Mouse (Mus musculus): ENCODE measurements around the gene Vmn2r86. TPM values are rescaled to one million over a fixed set of nuclear protein-coding genes. Genes with fewer than 3 reads are reported as not detected.
"Not testable (repeated sequence)": the region's sequence is repeated elsewhere in the genome, so short reads cannot be mapped to it uniquely, and the experiment has no call there.

Gene Vmn2r86
- polyA plus RNA-seq (2015; fragmentation: Nextera tagmentation; extraction: Ambion mirVana): 0.04 and 0.06 TPM in 2 replicates

DNA sequence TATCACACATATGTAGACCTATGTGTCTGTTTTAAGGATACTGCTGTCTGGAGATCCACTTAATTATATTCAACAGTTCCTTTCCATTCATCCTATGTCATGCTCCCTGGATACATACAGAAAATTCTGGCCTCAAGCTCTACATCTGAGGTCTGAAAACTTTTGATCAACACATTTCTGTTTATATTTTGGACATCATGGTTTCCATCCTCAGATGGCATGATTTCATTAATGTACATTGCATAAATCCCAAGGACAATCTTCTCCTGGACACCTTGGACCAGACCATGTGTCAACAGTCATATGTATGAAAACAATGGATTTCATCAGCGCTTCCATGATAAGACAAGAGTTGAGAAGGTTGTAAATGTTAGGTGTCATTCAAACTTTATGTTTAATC, at the start of gene Vmn2r86:
TSS of gene Vmn2r86 (minus strand) at position 101 of the 400 bp plus-strand sequence.
- H3K9ac ChIP-seq; H3K4me1 ChIP-seq (replicated peaks); H3K9me3 ChIP-seq; ATAC-seq (ENCODE audit: low FRiP score, low read depth); H3K27me3 ChIP-seq; H3K4me3 ChIP-seq; H3K27ac ChIP-seq (replicated peaks); H3K4me2 ChIP-seq; H3K36me3 ChIP-seq: not testable (repeated sequence)
- 87% methylated on average over 1 of the region's 1 CpGs for WGBS

DNA sequence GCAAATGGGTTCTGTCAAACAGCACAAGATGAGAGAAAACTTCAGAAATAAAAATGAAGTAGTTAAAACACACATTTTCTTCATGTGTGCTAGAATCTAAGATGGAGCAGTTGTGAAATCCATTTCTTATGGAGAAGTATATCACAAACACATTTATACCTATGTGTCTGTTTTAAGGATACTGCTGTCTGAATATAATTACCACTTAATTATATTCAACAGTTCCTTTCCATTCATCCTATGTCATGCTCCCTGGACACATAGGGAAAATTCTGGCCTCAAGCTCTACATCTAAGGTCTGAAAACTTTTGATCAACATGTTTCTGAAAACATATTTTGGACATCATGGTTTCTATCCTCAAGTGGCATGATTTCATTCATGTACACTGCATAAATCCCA, 41.4 kb upstream of the Vmn2r86 start, which contains the start of gene Vmn2r87:
TSS of gene Vmn2r87 (minus strand) at position 101 of the 400 bp plus-strand sequence.
- Histone ChIP-seq H3K4me2 (no peak within 1 kb of the TSS), H3K4me3 (no peak within 1 kb of the TSS), H3K4me1 (replicated peaks) (no peaks in the 10 kb centered on the region), H3K36me3 (no peaks in the 10 kb centered on the region), H3K9ac (no peak within 1 kb of the TSS), H3K9me3 (no peaks in the 10 kb centered on the region), H3K27ac (replicated peaks) (no peak within 1 kb of the TSS), H3K27me3 (no peaks in the 10 kb centered on the region)
- ATAC-seq (ENCODE audit: low FRiP score, low read depth): no peak

DNA sequence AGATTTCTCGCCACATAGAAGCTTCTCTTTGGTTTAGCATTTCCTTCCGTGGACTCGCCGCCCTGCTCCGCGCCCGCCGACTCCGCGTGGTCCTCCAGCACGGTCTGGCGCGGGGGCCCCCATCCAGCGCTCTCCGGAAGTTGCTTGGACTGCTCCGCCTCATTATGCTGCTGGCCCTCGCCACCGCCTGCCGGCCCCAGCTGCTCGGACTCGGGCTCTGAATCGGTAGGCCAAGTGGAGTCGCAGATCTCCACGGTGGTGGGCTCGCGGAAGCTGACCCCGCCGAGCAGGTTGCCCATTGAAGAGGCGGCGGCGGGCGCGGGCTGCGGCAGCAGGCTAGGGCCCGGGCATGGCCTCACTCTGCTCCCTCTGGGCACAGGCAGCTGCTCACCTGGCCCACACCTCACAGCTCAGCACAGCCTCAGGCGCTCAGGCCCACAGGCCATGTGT, 14.5 kb upstream of the Vmn2r86 start:
- Histone ChIP-seq H3K4me3 (peak overlapping the region; percentile 56), H3K4me2 (peak overlapping the region; percentile 91), H3K9ac (peak overlapping the region; percentile 45), H3K4me1 (replicated peaks) (no peaks in the 10 kb centered on the region), H3K36me3 (no peaks in the 10 kb centered on the region), H3K27me3 (no peaks in the 10 kb centered on the region), H3K27ac (replicated peaks) (no peak overlapping the region; the same call in 1 of the 2 replicates), H3K9me3 (no peaks in the 10 kb centered on the region)
- ATAC-seq (ENCODE audit: low FRiP score, low read depth): peak; percentile 99
- WGBS: 6% methylated on average over 36 of the region's 36 CpGs

DNA sequence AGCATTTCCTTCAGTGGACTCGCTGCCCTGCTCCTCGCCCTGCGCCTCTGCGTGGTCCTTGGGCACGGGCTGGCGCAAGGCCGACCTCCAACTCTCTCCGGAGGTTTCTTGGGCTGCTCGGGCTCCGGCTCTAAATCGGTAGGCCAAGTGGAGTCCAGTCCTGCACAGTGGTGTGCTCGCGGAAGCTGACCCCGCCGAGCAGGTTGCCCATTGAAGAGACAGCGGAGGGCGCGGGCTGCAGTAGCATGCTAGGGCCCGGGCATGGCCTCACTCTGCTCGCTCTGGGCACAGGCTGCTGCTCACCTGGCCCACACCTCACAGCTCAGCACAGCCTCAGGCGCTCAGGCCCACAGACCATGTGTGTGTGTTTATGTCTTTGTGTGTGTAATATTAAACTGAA, 11.1 kb downstream of the Vmn2r86 start:
- Histone ChIP-seq H3K9me3 (no peaks in the 10 kb centered on the region), H3K27ac (replicated peaks) (no peak overlapping the region), H3K27me3 (no peaks in the 10 kb centered on the region), H3K36me3 (no peaks in the 10 kb centered on the region), H3K4me1 (replicated peaks) (no peaks in the 10 kb centered on the region), H3K9ac (no peak overlapping the region), H3K4me3 (no peak overlapping the region), H3K4me2 (no peak overlapping the region)
- no peak for ATAC-seq (ENCODE audit: low FRiP score, low read depth)
- WGBS: 93% methylated on average over 21 of the region's 21 CpGs

DNA sequence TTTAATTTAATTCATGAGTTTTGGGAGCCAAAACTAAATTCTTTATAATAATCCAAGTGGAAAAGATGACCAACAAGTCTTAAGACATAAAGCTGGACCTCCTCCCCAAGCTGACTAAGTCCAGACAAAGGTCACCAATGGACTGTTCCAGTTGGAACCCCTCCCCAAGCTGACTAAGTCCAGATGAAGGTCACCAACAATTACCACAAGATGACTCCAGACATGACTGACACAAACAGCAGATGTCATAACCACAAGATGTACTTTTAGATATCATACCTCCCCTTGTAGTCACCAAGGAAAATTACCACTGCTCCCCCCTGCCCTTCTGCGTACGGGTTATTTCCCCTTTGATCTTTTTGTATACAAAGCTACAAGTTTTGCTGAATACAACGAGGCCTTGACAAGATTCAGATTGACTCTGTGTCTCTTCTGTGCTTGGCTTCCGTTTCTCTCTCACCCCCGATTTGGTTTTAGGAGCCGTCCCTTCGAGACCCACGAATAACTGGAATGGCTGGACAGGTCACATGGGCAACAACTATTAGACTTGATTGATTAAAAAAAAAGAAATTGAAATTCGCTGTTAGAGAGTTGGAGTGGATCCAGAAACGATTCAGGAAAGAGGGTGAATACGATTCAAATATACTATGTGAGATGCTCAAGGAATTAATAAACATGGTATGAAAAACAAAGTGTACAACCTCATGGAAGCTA, 21.5 kb downstream of the Vmn2r86 start:
- not testable (repeated sequence) for ATAC-seq (ENCODE audit: low FRiP score, low read depth); H3K9me3 ChIP-seq; H3K27ac ChIP-seq (replicated peaks); H3K27me3 ChIP-seq; H3K4me2 ChIP-seq; H3K9ac ChIP-seq; H3K4me3 ChIP-seq; H3K4me1 ChIP-seq (replicated peaks); H3K36me3 ChIP-seq
- 89% methylated on average over 11 of the region's 11 CpGs for WGBS

DNA sequence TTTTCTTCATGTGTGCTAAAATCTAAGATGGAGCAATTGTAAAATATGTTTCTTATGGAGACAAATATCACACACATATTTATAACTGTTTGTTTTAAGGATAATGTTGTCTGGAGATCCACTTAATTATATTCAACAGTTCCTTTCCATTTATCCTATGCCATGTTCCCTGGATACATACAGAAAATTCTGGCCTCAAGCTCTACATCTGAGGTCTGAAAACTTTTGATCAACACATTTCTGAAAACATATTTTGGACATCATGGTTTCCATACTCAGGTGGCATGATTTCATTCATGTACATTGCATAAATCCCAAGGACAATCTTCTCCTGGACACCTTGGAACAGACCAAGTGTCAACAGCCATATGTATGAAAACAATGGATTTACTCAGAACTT, 26.2 kb downstream of the Vmn2r86 start, which contains the start of gene Vmn2r85:
TSS of gene Vmn2r85 (minus strand) at position 101 of the 400 bp plus-strand sequence.
- ATAC-seq (ENCODE audit: low FRiP score, low read depth): not testable (repeated sequence)

DNA sequence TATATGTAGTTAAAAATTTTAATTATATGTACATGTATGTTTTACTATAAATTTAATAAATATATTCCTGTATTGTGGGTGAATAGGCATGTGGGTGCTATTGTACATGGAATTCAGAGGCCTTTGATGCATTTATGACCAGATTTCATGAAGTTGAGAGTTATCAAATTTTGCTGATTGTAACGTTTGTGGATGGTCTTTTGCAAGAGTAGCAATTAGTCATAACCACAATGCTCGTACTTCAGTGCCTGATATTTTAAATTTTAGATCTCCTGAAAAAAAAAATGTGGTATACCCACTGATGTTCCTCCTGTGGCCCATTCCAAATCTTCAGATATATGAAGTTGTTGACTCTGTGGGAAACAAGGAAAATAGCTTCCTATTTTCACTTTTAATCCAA, 33.5 kb downstream of the Vmn2r86 start:
- 84% methylated on average over 2 of the region's 2 CpGs for WGBS
- not testable (repeated sequence) for H3K9ac ChIP-seq; H3K27me3 ChIP-seq; ATAC-seq (ENCODE audit: low FRiP score, low read depth); H3K36me3 ChIP-seq; H3K27ac ChIP-seq (replicated peaks); H3K4me2 ChIP-seq; H3K4me1 ChIP-seq (replicated peaks); H3K9me3 ChIP-seq; H3K4me3 ChIP-seq

More for the DNA sequence above, 26.2 kb downstream of the Vmn2r86 start, which contains the start of gene Vmn2r85:
- H3K4me2 ChIP-seq; H3K4me1 ChIP-seq (replicated peaks); H3K27me3 ChIP-seq; H3K9ac ChIP-seq; H3K9me3 ChIP-seq; H3K27ac ChIP-seq (replicated peaks); H3K36me3 ChIP-seq; H3K4me3 ChIP-seq: not testable (repeated sequence)

DNA sequence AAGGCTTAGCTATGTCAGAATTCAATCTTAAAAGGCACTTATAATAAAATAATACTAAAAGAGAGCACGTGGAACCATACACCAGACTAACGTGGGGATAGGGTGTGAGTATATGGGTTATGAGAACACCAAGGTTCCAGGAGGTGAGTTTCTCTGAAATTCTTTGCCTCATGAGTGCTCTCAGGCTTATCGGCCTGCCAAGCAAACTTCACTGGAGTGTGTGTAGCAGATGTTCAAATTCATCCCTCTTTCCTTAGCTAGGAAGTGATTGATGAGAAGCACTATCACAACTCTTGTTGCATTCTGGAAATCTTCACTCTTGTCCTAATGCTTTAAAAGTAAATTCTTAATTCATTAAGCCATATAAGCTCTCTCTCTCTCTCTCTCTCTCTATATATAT, 35.4 kb downstream of the Vmn2r86 start:
- WGBS: 83% methylated on average over 3 of the region's 3 CpGs
- Histone ChIP-seq H3K36me3 (no peaks in the 10 kb centered on the region), H3K9me3 (no peaks in the 10 kb centered on the region), H3K4me1 (replicated peaks) (no peaks in the 10 kb centered on the region), H3K9ac (no peak overlapping the region), H3K27ac (replicated peaks) (no peak overlapping the region), H3K4me3 (no peak overlapping the region), H3K4me2 (no peak overlapping the region), H3K27me3 (no peaks in the 10 kb centered on the region)
- no peak for ATAC-seq (ENCODE audit: low FRiP score, low read depth)

DNA sequence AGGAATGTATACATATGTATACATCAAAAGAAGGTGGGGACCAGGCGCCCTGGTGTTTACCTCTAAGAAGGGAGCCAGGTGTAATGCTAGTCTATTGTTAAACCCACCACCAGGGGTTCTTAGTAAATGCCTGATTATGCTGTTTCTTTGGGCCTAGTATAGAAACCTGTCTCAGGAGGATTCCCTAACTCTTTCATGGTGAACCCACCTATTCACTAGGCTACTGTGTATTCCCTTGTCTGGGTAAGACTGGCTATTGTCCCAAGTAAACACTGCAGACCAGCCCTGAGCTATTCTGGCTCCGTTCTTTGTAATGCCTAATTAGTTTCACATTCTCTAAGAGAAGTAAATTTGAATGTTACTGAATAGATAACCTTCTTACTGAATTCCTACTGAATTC, 35.9 kb downstream of the Vmn2r86 start:
- H3K9me3 ChIP-seq; H3K4me3 ChIP-seq; ATAC-seq (ENCODE audit: low FRiP score, low read depth); H3K9ac ChIP-seq; H3K27me3 ChIP-seq; H3K4me1 ChIP-seq (replicated peaks); H3K4me2 ChIP-seq; H3K27ac ChIP-seq (replicated peaks); H3K36me3 ChIP-seq: not testable (repeated sequence)
- WGBS: 53% methylated on average over 2 of the region's 2 CpGs

DNA sequence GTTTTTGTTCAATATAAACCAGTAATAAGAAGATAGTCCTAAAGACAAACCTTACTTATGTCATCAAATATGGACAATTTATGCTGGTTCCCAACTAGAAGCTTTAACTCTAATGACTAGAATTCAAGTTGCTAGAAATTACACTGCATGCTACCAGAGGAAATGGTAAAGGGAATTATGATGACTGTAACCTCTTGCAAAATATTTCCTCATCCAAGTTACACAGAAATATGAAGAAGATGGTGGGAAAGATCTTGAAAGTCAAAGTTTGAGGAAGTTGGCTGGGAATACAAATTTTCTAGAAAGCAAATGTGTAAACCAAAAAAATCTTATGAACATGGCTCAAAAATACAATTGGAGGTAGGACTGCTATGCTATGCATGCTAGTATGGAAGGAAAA, 39.5 kb downstream of the Vmn2r86 start:
- not testable (repeated sequence) for H3K27ac ChIP-seq (replicated peaks); H3K4me2 ChIP-seq; H3K9me3 ChIP-seq; H3K27me3 ChIP-seq; H3K36me3 ChIP-seq; H3K9ac ChIP-seq; H3K4me3 ChIP-seq; ATAC-seq (ENCODE audit: low FRiP score, low read depth); H3K4me1 ChIP-seq (replicated peaks)

DNA sequence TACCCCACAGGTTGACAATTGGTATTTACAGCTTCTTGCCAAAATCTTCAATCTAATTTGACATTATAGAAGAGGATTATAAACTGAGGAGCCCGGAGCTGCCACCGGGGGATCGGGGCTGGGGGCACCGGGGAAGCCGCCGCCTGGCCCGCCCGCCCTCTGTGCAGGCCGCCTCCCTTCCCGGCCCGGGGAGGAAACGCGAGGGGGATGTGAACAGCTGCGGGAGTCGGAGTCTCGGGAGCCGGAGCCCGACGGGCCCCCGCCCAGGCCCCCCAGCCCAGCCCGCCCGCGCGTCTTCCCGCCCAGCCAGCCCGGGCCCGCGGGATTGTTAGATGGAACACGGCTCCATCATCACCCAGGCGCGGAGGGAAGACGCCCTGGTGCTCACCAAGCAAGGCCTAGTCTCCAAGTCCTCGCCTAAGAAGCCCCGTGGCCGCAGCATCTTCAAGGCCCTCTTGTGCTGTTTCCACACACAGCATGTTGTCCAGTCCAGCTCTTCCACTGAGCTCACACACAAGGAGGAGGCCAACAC, 43.6 kb downstream of the Vmn2r86 start:
- ATAC-seq (ENCODE audit: low FRiP score, low read depth): 0 out of 2 replicates have a peak, but pooled peaks have one; percentile 51
- WGBS: 71% methylated on average over 34 of the region's 35 CpGs
- H3K27ac ChIP-seq (replicated peaks); H3K4me3 ChIP-seq; H3K4me2 ChIP-seq; H3K4me1 ChIP-seq (replicated peaks); H3K36me3 ChIP-seq; H3K27me3 ChIP-seq; H3K9me3 ChIP-seq; H3K9ac ChIP-seq: not testable (repeated sequence)

DNA sequence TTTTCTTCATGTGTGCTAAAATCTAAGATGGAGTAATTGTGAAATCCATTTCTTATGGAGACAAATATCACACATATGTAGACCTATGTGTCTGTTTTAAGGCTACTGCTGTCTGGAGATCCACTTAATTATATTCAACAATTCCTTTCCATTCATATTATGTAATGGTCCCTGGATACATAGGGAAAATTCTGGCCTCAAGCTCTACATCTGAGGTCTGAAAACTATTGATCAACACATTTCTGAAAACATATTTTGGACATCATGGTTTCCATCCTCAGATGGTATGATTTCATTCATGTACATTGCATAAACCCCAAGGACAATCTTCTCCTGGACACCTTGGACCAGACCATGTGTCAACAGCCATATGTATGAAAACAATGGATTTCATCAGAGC, 61.6 kb downstream of the Vmn2r86 start, which contains the start of gene Vmn2r84:
TSS of gene Vmn2r84 (minus strand) at position 101 of the 400 bp plus-strand sequence.
- no peaks in the 10 kb centered on the region for H3K9me3 ChIP-seq
- H3K9ac ChIP-seq: no peak within 1 kb of the TSS
- H3K27ac ChIP-seq (replicated peaks): no peak within 1 kb of the TSS
- H3K4me2 ChIP-seq: no peak within 1 kb of the TSS
- H3K4me3 ChIP-seq: no peak within 1 kb of the TSS
- H3K36me3 ChIP-seq: no peaks in the 10 kb centered on the region
- H3K27me3 ChIP-seq: no peaks in the 10 kb centered on the region
- no peak for ATAC-seq (ENCODE audit: low FRiP score, low read depth)
- no peaks in the 10 kb centered on the region for H3K4me1 ChIP-seq (replicated peaks)

All from hindbrain, embryonic 15.5 days (tissue).